Mouse (Mus musculus) myocyte (in vitro differentiated cells): Measurements from ENCODE around the gene Gm28778. TPM values are rescaled to one million over a fixed set of nuclear protein-coding genes. Genes with fewer than 3 reads are reported as not detected.
"Not testable (repeated sequence)": the region's sequence is repeated elsewhere in the genome, so short reads cannot be mapped to it uniquely, and the experiment has no call there.

ENCODE experiments used
- H3K27me3 ChIP-seq: one replicate; pipeline ENCODE4 v1.6.1; 2011; ENCODE audit not compliant: control insufficient read depth, insufficient read depth, insufficient read length
- H3K36me3 ChIP-seq: one replicate; pipeline ENCODE4 v1.6.1; 2011; ENCODE audit not compliant: control insufficient read depth, insufficient read depth
- H3K4me2 ChIP-seq: one replicate; pipeline ENCODE4 v1.6.1; 2011; ENCODE audit warnings: low read depth, control low read depth
- H3K4me3 ChIP-seq: one replicate; pipeline ENCODE4 v1.5.1; 2011; ENCODE audit warnings: mild to moderate bottlenecking, control low read depth, moderate library complexity
- H3K79me2 ChIP-seq: one replicate; pipeline ENCODE4 v1.6.1; 2011; ENCODE audit not compliant: control insufficient read depth, insufficient read depth
- H3ac ChIP-seq: one replicate; pipeline ENCODE4 v1.6.1; 2011; ENCODE audit not compliant: control insufficient read depth, insufficient read length
- CEBPB ChIP-seq: IDR thresholded peaks from 2 replicates; pipeline ENCODE4 v1.6.1; 2011; ENCODE audit warnings: mild to moderate bottlenecking, moderate library complexity; ENCODE audit not compliant: poor library complexity, insufficient read depth, severe bottlenecking
- E2F4 ChIP-seq: IDR thresholded peaks from one replicate; pipeline ENCODE4 v1.6.1; 2011; ENCODE audit warnings: mild to moderate bottlenecking, control low read depth, moderate library complexity; ENCODE audit not compliant: insufficient read depth
- MAX ChIP-seq: IDR thresholded peaks from one replicate; pipeline ENCODE4 v1.6.1; 2011; ENCODE audit warnings: low read depth, mild to moderate bottlenecking, control low read depth
- MYOD1 ChIP-seq, 3 experiments: IDR thresholded peaks; one replicate each; pipeline ENCODE4 v1.6.1; 2011; ENCODE audit warnings: control low read depth in 2 of 3, low read depth in 2 of 3, mild to moderate bottlenecking in 2 of 3, moderate library complexity in 1 of 3; ENCODE audit not compliant: insufficient read length in 2 of 3, control insufficient read depth in 1 of 3
- MYOG ChIP-seq, 3 experiments: IDR thresholded peaks; one replicate each; pipeline ENCODE4 v1.6.1; 2011; ENCODE audit warnings: control low read depth in 2 of 3, low read depth in 2 of 3, mild to moderate bottlenecking in 2 of 3; ENCODE audit not compliant: insufficient read length in 2 of 3, control insufficient read depth in 1 of 3, insufficient read depth in 1 of 3
- POLR2A ChIP-seq: IDR thresholded peaks from one replicate; pipeline ENCODE4 v1.6.1; 2011; ENCODE audit warnings: low read depth, mild to moderate bottlenecking, control low read depth, moderate library complexity; ENCODE audit not compliant: insufficient read length
- POLR2AphosphoS2 ChIP-seq: IDR thresholded peaks from one replicate; pipeline ENCODE4 v1.6.1; 2011; ENCODE audit warnings: low read depth, control low read depth; ENCODE audit not compliant: insufficient read length
- REST ChIP-seq: IDR thresholded peaks from one replicate; pipeline ENCODE4 v1.6.1; 2011; ENCODE audit warnings: mild to moderate bottlenecking, control low read depth, moderate library complexity; ENCODE audit not compliant: insufficient read depth, insufficient read length
- SRF ChIP-seq: IDR thresholded peaks from one replicate; pipeline ENCODE4 v1.6.1; 2011; ENCODE audit warnings: low read depth; ENCODE audit not compliant: control insufficient read depth, insufficient read length
- TCF12 ChIP-seq: IDR thresholded peaks from one replicate; pipeline ENCODE4 v1.6.1; 2011; ENCODE audit warnings: mild to moderate bottlenecking, control low read depth; ENCODE audit not compliant: poor library complexity, insufficient read depth, severe bottlenecking
- TCF3 ChIP-seq: IDR thresholded peaks from one replicate; pipeline ENCODE4 v1.6.1; 2011; ENCODE audit warnings: low read depth, control low read depth; ENCODE audit not compliant: insufficient read length
- USF1 ChIP-seq: IDR thresholded peaks from one replicate; pipeline ENCODE4 v1.6.1; 2011; ENCODE audit warnings: low read depth, mild to moderate bottlenecking, control low read depth, moderate library complexity
- polyA plus RNA-seq: library from polyadenylated mRNA; unstranded; fragments of >200 nt; fragmentation: generic; extraction: Trizol; gene quantifications from one replicate; pipeline ENCODE4 v1.2.1, GENCODE M21; 2012; ENCODE audit warnings: missing spikeins

The Gm28778 gene
- polyA plus RNA-seq, result not detected

- H3K79me2 ChIP-seq, result no peaks in the 10 kb centered on the region
- no peak for TF ChIP-seq MAX
- no peak for TF ChIP-seq MYOG (IDR thresholded peaks at IDR 0.05; ENCODE audit: control insufficient read depth in 1 of 3, insufficient read depth in 1 of 3, insufficient read length in 2 of 3, low read depth in 2 of 3)
- peak; percentile 89 for TF ChIP-seq POLR2A
- TF ChIP-seq REST, result peak; percentile 39
- TF ChIP-seq MYOD1 (IDR thresholded peaks at IDR 0.05; ENCODE audit: control insufficient read depth in 1 of 3, insufficient read length in 2 of 3, low read depth in 2 of 3), result peak in 1 of 3 experiments; percentile 22
- TF ChIP-seq USF1, result no peak
- TF ChIP-seq CEBPB, result no peak
- peak; percentile 16 for TF ChIP-seq E2F4
- TF ChIP-seq POLR2AphosphoS2, result peak; percentile 93
- no peak for TF ChIP-seq TCF3
- no peak for TF ChIP-seq SRF
- no peak for TF ChIP-seq TCF12
These were observed at the start of gene Gm28778, which contains the start of the genes Pms1 and Ormdl1 for GRCm38 (mm10) chr1:53296581-53297383. Gm28778 (plus strand) TSS chr1:53297111. Pms1 (minus strand) TSS chr1:53297018. Ormdl1 (plus strand) TSS chr1:53297095.

GRCm38 (mm10) chr1:53264958-53265612 lies 31.8 kb upstream of the Gm28778 start:
- H3K4me3 ChIP-seq, H3K27me3 ChIP-seq, H3K79me2 ChIP-seq, H3K36me3 ChIP-seq, H3K4me2 ChIP-seq, H3ac ChIP-seq: not testable (repeated sequence)

More at GRCm38 (mm10) chr1:53296581-53297383, at the start of gene Gm28778, which contains the start of the genes Pms1 and Ormdl1:
- Histone ChIP-seq H3K4me3 (peak within 1 kb of the TSS; percentile 64), H3K4me2 (peak within 1 kb of the TSS; percentile 89), H3ac (peak within 1 kb of the TSS; percentile 9), H3K36me3 (no peaks in the 10 kb centered on the region), H3K27me3 (no peaks in the 10 kb centered on the region)

GRCm38 (mm10) chr1:53269901-53270300 lies 27.0 kb upstream of the Gm28778 start:
- peaks cover 5% of the 10 kb centered on the region for H3K36me3 ChIP-seq
- H3K4me3 ChIP-seq, result no peak overlapping the region
- TF ChIP-seq E2F4 (no peak), TCF3 (no peak), MYOG (IDR thresholded peaks at IDR 0.05; ENCODE audit: control insufficient read depth in 1 of 3, insufficient read depth in 1 of 3, insufficient read length in 2 of 3, low read depth in 2 of 3) (no peak), CEBPB (no peak), MYOD1 (IDR thresholded peaks at IDR 0.05; ENCODE audit: control insufficient read depth in 1 of 3, insufficient read length in 2 of 3, low read depth in 2 of 3) (no peak), MAX (no peak), POLR2A (no peak), REST (no peak), USF1 (no peak), POLR2AphosphoS2 (no peak), SRF (no peak), TCF12 (no peak)
- H3ac ChIP-seq, result no peak overlapping the region
- no peaks in the 10 kb centered on the region for H3K79me2 ChIP-seq
- H3K27me3 ChIP-seq, result no peaks in the 10 kb centered on the region
- H3K4me2 ChIP-seq, result no peak overlapping the region

GRCm38 (mm10) chr1:53272646-53273045 lies 24.3 kb upstream of the Gm28778 start:
- Histone ChIP-seq H3K4me2 (no peak overlapping the region), H3K27me3 (no peaks in the 10 kb centered on the region), H3ac (no peak overlapping the region), H3K79me2 (no peaks in the 10 kb centered on the region), H3K4me3 (no peak overlapping the region), H3K36me3 (peaks cover 8% of the 10 kb centered on the region)
- no peak for TF ChIP-seq MYOD1 (IDR thresholded peaks at IDR 0.05; ENCODE audit: control insufficient read depth in 1 of 3, insufficient read length in 2 of 3, low read depth in 2 of 3)
- TF ChIP-seq POLR2AphosphoS2, result no peak
- no peak for TF ChIP-seq REST
- TF ChIP-seq TCF12, result no peak
- TF ChIP-seq SRF, result no peak
- TF ChIP-seq POLR2A, result no peak
- TF ChIP-seq CEBPB, result no peak
- TF ChIP-seq MYOG (IDR thresholded peaks at IDR 0.05; ENCODE audit: control insufficient read depth in 1 of 3, insufficient read depth in 1 of 3, insufficient read length in 2 of 3, low read depth in 2 of 3), result no peak
- TF ChIP-seq MAX, result no peak
- no peak for TF ChIP-seq E2F4
- no peak for TF ChIP-seq USF1
- no peak for TF ChIP-seq TCF3

- Histone ChIP-seq H3K36me3 (no peaks in the 10 kb centered on the region), H3K79me2 (no peaks in the 10 kb centered on the region), H3K4me3 (no peak overlapping the region), H3ac (no peak overlapping the region), H3K27me3 (no peaks in the 10 kb centered on the region), H3K4me2 (no peak overlapping the region)
- TF ChIP-seq POLR2A, result no peak
- no peak for TF ChIP-seq TCF3
- TF ChIP-seq USF1, result no peak
- TF ChIP-seq TCF12, result no peak
- TF ChIP-seq MYOG (IDR thresholded peaks at IDR 0.05; ENCODE audit: control insufficient read depth in 1 of 3, insufficient read depth in 1 of 3, insufficient read length in 2 of 3, low read depth in 2 of 3), result no peak
- no peak for TF ChIP-seq E2F4
- TF ChIP-seq SRF, result no peak
These were observed 5.7 kb upstream of the Gm28778 start for GRCm38 (mm10) chr1:53291197-53291596.
